Mouse (Mus musculus) left cerebral cortex, postnatal 14 days (tissue): ENCODE measurements around the gene Lhx6. TPM values are rescaled to one million over a fixed set of nuclear protein-coding genes. Genes with fewer than 3 reads are reported as not detected.

ENCODE experiments used
- DNase-seq, 2 experiments: peaks; one replicate each; pipeline ENCODE4 v3.0.0; 2021 to 2022; ENCODE audit warnings: low spot score in 2 of 2, mixed read lengths in 1 of 2
- intact Hi-C: fragments of 180-260 bp; cut with DNase I; formaldehyde crosslinking; loops from one replicate; pipeline ENCODE4 v1.15.1; 2025
- total RNA-seq, 2 experiments: library from RNA; stranded (reverse); gene quantifications; 2 replicates each; pipeline ENCODE4 v1.2.3; 2021

The Lhx6 gene
- total RNA-seq, 2 experiments from 2014 or later: 20.7 to 21.9 TPM

DNA sequence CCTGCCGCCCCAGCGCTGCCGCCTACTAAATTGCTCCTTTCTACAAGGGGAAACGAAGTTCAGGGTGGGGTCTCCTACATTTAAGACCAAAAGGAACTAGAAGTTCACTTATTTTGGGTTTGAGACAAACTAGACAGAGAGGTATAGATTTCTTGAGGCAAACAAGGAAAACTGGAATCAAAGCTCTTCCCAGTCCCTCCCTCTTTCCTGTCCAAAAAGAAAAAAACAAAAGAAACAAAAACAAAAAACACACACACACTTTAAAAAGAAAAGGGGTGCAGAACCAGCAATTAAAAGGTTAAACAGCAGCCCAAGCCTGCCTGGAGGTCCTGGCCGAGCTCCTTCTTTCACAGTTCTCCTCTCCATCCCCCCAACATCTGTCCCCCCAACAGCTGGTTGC, 7.2 kb downstream of the Lhx6 start:
- intact Hi-C loops: no loop called here

DNA sequence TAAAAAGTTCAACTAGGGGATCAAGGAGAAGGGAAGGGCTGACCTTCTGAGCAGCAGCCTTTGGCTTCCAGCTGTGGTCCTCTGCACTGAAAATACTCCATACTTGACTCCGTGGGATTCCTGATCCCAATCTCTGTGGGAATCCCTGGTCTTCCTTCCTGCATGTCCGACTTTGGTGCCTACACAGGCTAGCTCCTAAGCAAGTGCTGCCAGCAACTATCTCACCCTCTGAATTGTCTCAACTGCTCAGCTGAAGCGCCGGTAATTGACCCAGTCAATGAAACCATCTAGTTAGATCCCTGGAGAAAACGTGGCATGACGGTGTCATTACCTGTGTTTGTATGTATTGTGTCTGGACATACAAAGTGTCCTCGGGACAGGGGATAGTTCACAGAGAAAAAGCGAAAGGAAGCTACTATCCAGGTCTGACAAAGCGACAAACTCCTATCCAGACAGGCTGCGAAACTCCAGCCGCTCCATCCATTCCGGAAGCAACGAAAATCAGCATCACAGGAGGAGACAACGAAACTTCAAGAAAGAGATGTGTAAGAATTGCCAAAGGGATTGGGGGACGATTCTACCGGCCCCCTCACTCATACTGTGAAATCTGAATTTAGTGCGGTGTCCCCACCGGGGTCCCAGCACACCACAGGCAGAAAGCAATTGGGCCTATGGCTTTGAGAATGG, 7.9 kb downstream of the Lhx6 start:
- DNase-seq: no peak
- intact Hi-C loops: no loop called here

More for the DNA sequence above, 7.2 kb downstream of the Lhx6 start:
- no peak for DNase-seq

DNA sequence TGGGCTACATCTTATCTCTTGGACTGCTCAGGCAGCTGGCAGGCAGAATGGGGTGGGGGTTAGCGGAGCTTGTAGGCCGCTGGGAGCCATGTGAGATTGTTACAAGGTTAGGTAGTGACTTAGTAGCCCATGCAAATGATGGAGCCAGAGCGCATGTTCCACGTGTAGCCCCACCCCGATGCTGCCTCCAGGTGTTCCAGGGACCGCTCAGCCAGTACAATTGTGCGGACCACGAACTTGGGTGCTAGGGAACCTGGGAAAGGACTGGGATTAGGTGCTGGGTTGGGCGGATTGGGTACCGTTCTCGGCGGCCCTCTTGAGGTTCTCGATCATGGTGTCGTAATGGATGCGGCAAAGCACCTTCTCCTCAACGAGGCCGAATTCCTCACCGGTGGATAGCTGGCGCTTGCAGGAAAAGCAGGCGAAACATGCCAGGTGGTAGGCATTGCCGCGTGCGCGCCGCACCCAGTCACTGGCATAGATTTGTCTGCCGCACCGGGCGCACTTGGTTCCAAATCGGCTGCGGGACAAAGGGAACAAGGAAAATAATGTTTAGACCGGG, 11.2 kb downstream of the Lhx6 start:
- DNase-seq: no peak
- intact Hi-C loops: loop anchor here (5.0 kb wide), 1 partner anchor 82 kb away; no protein-coding TSS in a partner anchor

DNA sequence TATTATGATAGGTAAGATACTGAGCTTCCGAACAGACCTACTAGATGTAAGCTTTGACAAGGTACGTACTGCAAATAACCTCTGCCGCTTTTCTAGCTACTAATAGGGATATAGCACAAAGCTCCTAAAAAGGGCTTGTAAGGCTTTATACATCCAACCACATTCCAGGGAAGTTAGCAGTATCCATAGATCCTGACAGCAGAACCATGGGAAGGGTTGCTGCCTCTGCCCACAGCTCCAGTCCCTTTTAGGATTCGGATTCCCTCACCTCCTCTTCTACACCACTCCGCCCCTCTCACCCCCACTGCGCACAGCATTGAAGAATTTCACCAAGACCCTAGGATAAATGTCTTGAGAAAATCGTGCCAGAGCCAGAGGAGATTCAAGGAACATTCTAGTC, 11.9 kb downstream of the Lhx6 start:
- intact Hi-C loops: loop anchor here (5.0 kb wide), 1 partner anchor 81 kb away; no protein-coding TSS in a partner anchor

DNA sequence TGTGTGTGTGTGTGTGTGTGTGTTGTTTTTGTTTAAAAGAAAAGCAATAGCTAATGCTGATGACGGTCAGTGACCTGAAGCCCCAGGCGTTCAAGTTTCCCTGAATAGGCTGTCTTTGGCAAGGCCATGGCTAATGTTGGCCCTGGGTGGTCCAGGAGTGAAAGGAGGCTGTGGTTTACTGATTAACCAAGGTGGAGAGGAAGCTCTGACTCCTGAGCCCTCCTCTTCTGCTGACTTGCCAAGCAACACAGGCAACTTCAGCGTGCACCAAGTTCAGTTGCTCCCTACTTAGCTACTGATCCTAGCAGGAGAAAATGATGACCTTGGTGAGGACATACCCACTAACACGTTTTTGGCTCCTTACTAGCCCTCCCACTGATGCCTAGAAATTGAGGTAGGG, 12.5 kb downstream of the Lhx6 start:
- no peak for DNase-seq
- intact Hi-C loops: loop anchor here (5.0 kb wide), 1 partner anchor 80 kb away; no protein-coding TSS in a partner anchor

More for the DNA sequence above, 11.9 kb downstream of the Lhx6 start:
- DNase-seq: no peak

DNA sequence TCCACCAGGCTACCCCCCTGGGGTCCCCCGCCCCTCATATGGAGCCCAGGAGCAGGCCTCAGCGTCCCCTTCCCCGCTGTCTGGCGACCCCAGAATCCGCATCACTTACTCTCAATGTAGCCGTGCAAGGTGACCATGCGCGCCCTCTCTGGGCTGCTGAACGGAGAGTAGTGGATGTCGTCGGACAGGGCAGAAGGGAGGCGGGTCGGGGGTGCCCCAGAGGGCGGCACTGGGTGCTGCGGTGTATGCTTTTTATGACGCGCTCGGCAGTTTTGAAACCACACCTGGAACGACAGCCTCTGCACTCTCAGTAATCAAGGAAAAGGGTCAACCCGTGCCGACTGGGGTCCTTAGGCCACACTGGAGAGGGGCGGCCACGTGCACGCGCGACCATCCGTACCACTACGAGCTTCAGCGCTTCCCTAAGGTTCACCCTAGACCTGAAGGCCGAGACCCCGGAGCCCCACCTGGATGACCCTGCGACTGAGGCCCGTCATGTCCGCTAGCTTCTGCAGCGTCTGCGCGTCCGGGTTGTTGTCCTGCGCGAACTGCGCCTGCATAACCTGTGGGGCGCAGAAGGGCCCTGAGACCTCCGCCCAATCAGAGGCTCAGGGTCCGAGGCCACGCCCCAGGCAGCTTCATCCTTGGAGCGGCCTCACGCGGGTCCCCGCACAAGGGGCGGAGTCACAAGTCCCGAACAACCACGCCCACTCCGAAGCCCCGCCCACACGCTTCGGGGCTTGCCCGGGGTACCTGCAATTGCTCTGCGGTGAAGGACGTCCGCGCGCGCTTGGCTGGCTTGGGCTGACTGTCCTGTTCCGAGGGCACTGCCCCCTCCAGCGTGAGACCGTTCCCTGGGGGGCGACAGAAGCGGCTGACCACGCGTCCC, 14.1 kb downstream of the Lhx6 start:
- DNase-seq: peak in 1 of 2 experiments; percentile 27
- intact Hi-C loops: loop anchor here (5.0 kb wide), 1 partner anchor 79 kb away; no protein-coding TSS in a partner anchor

DNA sequence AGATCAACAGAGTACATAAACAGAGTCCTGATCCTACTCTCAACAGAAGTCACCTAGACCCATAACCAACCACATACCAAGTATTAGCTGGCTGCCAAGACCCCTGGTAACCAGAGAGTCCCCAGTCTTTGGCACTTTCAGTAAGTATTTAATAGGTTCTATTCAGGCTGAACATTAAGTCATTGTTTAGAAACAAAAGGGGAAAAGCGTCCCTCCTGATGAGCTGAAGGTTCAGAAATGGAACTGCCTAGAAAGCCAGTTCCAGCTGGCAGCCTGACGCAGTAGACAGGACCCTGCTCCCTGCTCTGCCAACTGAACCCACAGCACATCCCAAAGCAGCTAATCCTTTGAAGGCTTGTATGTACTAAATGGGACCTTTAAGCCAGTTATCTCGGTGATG, 16.0 kb downstream of the Lhx6 start:
- DNase-seq: no peak
- intact Hi-C loops: no loop called here

DNA sequence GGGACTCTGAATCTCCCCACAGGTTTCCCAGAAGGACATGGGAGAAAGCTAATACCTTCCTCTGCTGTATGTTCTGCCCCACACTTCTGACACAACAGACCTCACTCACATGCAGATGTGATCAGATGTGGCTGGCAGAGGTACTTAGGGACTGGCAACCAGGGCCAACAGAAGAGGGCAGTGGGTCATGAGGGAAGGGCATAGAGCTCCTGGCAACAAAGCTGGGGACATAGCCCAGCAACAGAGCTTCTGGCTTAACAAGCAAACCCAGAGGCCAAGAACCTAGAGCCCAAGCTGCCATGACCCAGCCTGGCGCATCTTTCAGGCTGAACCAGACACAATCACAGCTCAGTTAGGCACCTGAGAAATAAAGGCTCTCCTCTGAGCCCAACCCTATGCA, 20.2 kb downstream of the Lhx6 start:
- intact Hi-C loops: no loop called here
- no peak for DNase-seq

DNA sequence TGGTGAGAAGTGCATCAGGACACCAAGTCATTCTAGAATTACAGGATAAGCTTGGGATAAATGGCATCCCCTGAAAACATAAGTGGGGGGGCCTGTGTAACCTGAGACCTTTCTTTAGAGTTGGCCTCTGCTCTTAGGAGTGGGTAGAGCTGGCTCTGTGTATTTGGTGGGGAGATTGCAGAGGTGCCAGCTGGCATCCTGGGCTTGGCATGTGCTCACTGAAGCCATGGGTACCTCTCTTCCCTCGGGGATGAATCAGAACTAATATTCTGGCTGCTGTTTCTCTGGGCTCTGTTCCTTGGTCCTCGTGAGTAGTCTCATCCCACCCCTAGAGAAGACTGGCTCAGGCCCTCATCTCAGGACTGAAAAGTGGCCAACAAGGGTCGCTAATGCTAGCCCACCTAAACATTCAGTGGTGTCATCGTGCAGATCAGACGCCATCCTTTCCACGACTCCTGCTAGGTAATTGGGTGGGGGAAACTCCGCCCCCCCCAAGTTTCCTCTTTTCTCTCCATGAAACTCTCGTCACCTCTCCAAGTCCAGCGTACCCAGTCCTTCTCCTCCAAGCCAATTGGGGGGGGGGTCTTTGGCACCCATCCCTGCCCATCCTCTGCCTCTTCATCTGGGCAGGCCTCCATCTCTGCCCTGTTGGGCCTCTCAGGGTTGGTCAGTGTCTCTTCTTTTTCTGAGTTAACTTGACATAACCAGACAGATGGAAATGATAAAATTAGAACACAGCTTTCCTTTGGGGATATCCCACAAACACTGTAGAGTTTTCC, 22.2 kb downstream of the Lhx6 start:
- intact Hi-C loops: no loop called here
- DNase-seq: no peak

GRCm38 (mm10) chr2:36081446-36081845, 23.8 kb downstream of the Lhx6 start:
- DNase-seq: no peak
- intact Hi-C loops: no loop called here

DNA sequence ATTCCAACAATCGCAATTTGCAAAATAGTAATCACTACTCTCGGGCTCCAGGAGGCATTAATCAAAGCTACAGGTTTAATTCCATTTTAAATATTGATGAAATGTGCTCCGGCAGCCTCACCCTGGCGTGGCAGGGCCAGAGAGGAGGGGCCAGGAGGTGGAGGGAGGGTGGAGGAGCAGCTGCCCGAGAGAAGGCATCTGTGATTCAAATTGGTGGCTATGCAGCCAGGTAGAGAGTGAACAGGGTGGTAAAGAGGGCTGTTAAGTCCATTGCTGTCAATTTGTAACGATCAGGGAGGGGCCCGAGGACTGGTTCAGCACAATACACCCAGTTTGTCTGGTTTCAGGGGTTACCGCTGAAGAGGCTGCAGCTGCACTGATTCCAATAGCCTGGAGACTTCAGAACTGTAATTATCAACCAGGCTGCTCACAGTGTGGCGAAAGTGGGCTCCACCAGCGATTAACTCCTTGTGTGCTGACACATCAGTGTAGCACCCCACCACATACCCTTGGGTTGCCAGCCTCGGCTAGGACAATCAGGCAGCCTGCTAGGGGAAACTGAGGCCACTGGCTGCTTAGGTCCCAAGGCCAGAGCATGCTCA, 27.9 kb downstream of the Lhx6 start:
- DNase-seq: no peak

GRCm38 (mm10) chr2:36075210-36075609, 30.0 kb downstream of the Lhx6 start:
- intact Hi-C loops: no loop called here

More for the DNA sequence above, 27.9 kb downstream of the Lhx6 start:
- intact Hi-C loops: no loop called here

GRCm38 (mm10) chr2:36073781-36074180, 31.4 kb downstream of the Lhx6 start:
- DNase-seq: no peak
- intact Hi-C loops: no loop called here

More at GRCm38 (mm10) chr2:36075210-36075609, 30.0 kb downstream of the Lhx6 start:
- no peak for DNase-seq

DNA sequence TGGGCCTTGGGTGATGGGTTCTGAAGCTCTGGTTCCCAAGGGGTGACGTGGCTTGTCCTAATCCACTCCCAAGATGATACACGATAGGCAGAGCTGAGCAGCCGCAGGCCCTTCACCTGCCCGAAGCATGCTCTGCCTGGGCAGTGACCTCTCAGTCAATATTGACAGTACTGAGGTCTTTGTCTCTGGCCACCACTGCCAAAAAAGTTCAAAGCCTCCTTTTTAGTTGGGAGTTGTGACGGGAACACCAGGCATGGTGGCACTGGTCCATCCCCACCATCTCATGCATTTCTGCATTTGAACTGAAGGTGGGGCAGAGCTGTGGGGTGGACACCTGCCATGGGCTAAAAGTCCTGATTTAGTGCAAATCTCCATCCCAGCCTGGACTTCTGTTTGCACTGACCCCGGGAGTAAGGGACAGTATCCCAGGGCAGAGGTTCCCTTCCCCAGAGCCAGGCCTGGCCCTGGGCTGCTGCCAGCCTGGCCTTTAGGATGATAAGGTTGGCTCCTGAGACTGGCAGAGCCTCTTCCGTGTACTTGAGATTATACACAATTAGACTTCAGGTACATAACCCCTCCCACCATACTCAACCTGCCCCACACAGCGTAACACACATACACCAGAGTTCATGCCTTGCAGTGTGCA, 33.4 kb downstream of the Lhx6 start:
- DNase-seq: no peak
- intact Hi-C loops: no loop called here

DNA sequence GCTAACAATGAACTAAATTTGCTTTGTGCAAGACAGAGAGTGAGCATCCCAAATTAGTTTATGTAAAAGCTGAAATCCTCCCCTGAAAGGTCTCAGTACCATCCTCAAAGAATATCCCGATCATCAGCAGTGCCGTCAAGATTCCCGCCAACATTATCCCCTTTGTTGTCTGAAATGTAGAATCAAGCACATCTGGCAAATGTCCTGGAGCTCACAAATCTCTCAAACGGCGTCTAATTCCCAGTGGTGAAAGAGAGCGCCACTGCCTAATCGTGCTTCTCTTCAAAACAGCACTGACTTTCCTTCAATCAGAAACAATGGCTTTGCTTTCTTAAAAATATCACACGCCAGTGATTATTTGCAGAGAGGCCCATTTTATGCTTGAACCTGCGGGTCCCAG, 38.1 kb downstream of the Lhx6 start:
- intact Hi-C loops: no loop called here
- no peak for DNase-seq

- no peak for DNase-seq
These were observed 43.8 kb downstream of the Lhx6 start for GRCm38 (mm10) chr2:36061409-36061808.

DNA sequence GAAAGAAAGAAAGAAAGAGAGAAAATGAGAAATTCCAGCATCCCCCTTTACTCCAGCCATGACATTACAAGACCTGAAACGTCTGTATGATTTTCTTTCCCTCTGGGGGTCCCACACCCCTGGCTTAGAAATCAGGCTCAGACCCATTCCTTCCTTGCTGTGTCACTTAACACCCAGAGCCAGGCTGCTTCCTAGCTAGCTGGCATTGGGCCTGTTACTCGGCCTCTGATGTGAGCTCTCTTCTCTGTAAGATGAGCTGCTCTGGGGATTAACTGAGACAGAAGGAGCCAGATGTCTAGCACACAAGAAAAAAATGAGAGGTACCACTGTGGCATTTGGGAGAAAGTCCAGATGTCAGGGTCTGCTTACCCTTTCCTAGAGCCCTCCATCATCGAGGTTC, 49.0 kb downstream of the Lhx6 start:
- no peak for DNase-seq
- intact Hi-C loops: no loop called here

More at GRCm38 (mm10) chr2:36061409-36061808, 43.8 kb downstream of the Lhx6 start:
- intact Hi-C loops: no loop called here

GRCm38 (mm10) chr2:36053249-36053648, 52.0 kb downstream of the Lhx6 start:
- intact Hi-C loops: no loop called here

More at GRCm38 (mm10) chr2:36053249-36053648, 52.0 kb downstream of the Lhx6 start:
- DNase-seq: peak; percentile 41 to 42
